Mouse (Mus musculus): ENCODE results near the gene Cd46.

Cd46 gene

GRCm38 (mm10) chr1:195023848-195024247 lies 68.2 kb downstream of the Cd46 start:
- in situ Hi-C loops (cut with MboI; ENCODE audit: low pct_unique_long_range_greater_than_20kb in 1 of 2, low sequenced_read_pairs in 2 of 2, unreplicated experiment in 1 of 2), result no loop called here

GRCm38 (mm10) chr1:195021831-195022230 lies 70.2 kb downstream of the Cd46 start:
- in situ Hi-C loops (cut with MboI; ENCODE audit: low pct_unique_long_range_greater_than_20kb in 1 of 2, low sequenced_read_pairs in 2 of 2, unreplicated experiment in 1 of 2), result no loop called here

GRCm38 (mm10) chr1:195019062-195019600 lies 72.9 kb downstream of the Cd46 start:
- in situ Hi-C loops (cut with MboI; ENCODE audit: low pct_unique_long_range_greater_than_20kb in 1 of 2, low sequenced_read_pairs in 2 of 2, unreplicated experiment in 1 of 2), result no loop called here

GRCm38 (mm10) chr1:195018089-195018999 lies 73.7 kb downstream of the Cd46 start:
- in situ Hi-C loops (cut with MboI; ENCODE audit: low pct_unique_long_range_greater_than_20kb in 1 of 2, low sequenced_read_pairs in 2 of 2, unreplicated experiment in 1 of 2), result no loop called here

- in situ Hi-C loops (cut with MboI; ENCODE audit: low pct_unique_long_range_greater_than_20kb in 1 of 2, low sequenced_read_pairs in 2 of 2, unreplicated experiment in 1 of 2), result no loop called here
These were observed 74.4 kb downstream of the Cd46 start for GRCm38 (mm10) chr1:195017626-195018025.

GRCm38 (mm10) chr1:195016811-195017501 lies 75.1 kb downstream of the Cd46 start:
- in situ Hi-C loops (cut with MboI; ENCODE audit: low pct_unique_long_range_greater_than_20kb in 1 of 2, low sequenced_read_pairs in 2 of 2, unreplicated experiment in 1 of 2), result no loop called here

- in situ Hi-C loops (cut with MboI; ENCODE audit: low pct_unique_long_range_greater_than_20kb in 1 of 2, low sequenced_read_pairs in 2 of 2, unreplicated experiment in 1 of 2), result no loop called here
These were observed 76.8 kb downstream of the Cd46 start for GRCm38 (mm10) chr1:195015281-195015680.

GRCm38 (mm10) chr1:195014201-195014885 lies 77.7 kb downstream of the Cd46 start:
- in situ Hi-C loops (cut with MboI; ENCODE audit: low pct_unique_long_range_greater_than_20kb in 1 of 2, low sequenced_read_pairs in 2 of 2, unreplicated experiment in 1 of 2), result no loop called here

- in situ Hi-C loops (cut with MboI; ENCODE audit: low pct_unique_long_range_greater_than_20kb in 1 of 2, low sequenced_read_pairs in 2 of 2, unreplicated experiment in 1 of 2), result no loop called here
These were observed 79.5 kb downstream of the Cd46 start for GRCm38 (mm10) chr1:195012531-195012930.

- in situ Hi-C loops (cut with MboI; ENCODE audit: low pct_unique_long_range_greater_than_20kb in 1 of 2, low sequenced_read_pairs in 2 of 2, unreplicated experiment in 1 of 2), result no loop called here
These were observed 85.8 kb downstream of the Cd46 start for GRCm38 (mm10) chr1:195006267-195006666.

- in situ Hi-C loops (cut with MboI; ENCODE audit: low pct_unique_long_range_greater_than_20kb in 1 of 2, low sequenced_read_pairs in 2 of 2, unreplicated experiment in 1 of 2), result no loop called here
These were observed 87.9 kb downstream of the Cd46 start for GRCm38 (mm10) chr1:195004194-195004593.

- in situ Hi-C loops (cut with MboI; ENCODE audit: low pct_unique_long_range_greater_than_20kb in 1 of 2, low sequenced_read_pairs in 2 of 2, unreplicated experiment in 1 of 2), result no loop called here
These were observed 88.7 kb downstream of the Cd46 start for GRCm38 (mm10) chr1:195003328-195003727.

- in situ Hi-C loops (cut with MboI; ENCODE audit: low pct_unique_long_range_greater_than_20kb in 1 of 2, low sequenced_read_pairs in 2 of 2, unreplicated experiment in 1 of 2), result no loop called here
These were observed 93.7 kb downstream of the Cd46 start for GRCm38 (mm10) chr1:194998396-194998795.

- in situ Hi-C loops (cut with MboI; ENCODE audit: low pct_unique_long_range_greater_than_20kb in 1 of 2, low sequenced_read_pairs in 2 of 2, unreplicated experiment in 1 of 2), result no loop called here
These were observed 96.9 kb downstream of the Cd46 start for GRCm38 (mm10) chr1:194995196-194995595.

GRCm38 (mm10) chr1:194994262-194994661 lies 97.8 kb downstream of the Cd46 start:
- in situ Hi-C loops (cut with MboI; ENCODE audit: low pct_unique_long_range_greater_than_20kb in 1 of 2, low sequenced_read_pairs in 2 of 2, unreplicated experiment in 1 of 2), result no loop called here

GRCm38 (mm10) chr1:194993409-194993988 lies 98.5 kb downstream of the Cd46 start:
- in situ Hi-C loops (cut with MboI; ENCODE audit: low pct_unique_long_range_greater_than_20kb in 1 of 2, low sequenced_read_pairs in 2 of 2, unreplicated experiment in 1 of 2), result no loop called here

GRCm38 (mm10) chr1:194992589-194993317 lies 99.3 kb downstream of the Cd46 start:
- in situ Hi-C loops (cut with MboI; ENCODE audit: low pct_unique_long_range_greater_than_20kb in 1 of 2, low sequenced_read_pairs in 2 of 2, unreplicated experiment in 1 of 2), result no loop called here

- in situ Hi-C loops (cut with MboI; ENCODE audit: low pct_unique_long_range_greater_than_20kb in 1 of 2, low sequenced_read_pairs in 2 of 2, unreplicated experiment in 1 of 2), result no loop called here
These were observed 100.4 kb downstream of the Cd46 start for GRCm38 (mm10) chr1:194991654-194992053.

Data from mouse embryonic stem cell (cell line).